Mouse (Mus musculus): ENCODE measurements at regions not wholly inside any gene's neighbourhood (a gene's known extent, or its start where the extent isn't known, plus 50 kb on each side); places are given as distances from the start of the nearest gene placed in this dataset.

GRCm38 (mm10) chr8:76038526-76038925 lies 590.0 kb downstream of the Iqcm start:
- DNase-seq, result peak; percentile 19

DNA sequence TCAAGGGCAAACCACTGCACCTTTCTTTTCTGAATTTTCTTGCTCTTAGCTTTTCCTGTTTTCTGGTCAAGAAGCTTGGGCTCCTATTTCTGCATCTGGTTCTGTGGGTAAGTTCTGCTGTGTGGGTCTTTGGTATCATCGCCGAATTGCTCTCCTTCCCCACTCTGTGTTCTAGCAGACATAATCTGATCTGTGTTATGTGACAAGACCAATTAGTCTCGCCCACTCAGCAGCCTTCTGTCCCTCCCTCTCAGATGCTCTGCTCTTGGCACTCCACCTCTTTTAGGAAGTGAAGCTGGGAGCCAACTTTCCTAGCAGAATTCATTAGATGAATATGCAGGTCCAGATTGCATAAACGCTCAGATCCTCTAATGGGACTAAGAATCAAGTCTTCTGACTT lies 603.5 kb downstream of the Iqcm start:
- no peak for DNase-seq

- DNase-seq, result peak; percentile 5
Observed at GRCm38 (mm10) chr8:76067721-76068120, 619.2 kb downstream of the Iqcm start.

- DNase-seq, result no peak
Observed at GRCm38 (mm10) chr8:76072671-76073351, 624.3 kb downstream of the Iqcm start.

DNA sequence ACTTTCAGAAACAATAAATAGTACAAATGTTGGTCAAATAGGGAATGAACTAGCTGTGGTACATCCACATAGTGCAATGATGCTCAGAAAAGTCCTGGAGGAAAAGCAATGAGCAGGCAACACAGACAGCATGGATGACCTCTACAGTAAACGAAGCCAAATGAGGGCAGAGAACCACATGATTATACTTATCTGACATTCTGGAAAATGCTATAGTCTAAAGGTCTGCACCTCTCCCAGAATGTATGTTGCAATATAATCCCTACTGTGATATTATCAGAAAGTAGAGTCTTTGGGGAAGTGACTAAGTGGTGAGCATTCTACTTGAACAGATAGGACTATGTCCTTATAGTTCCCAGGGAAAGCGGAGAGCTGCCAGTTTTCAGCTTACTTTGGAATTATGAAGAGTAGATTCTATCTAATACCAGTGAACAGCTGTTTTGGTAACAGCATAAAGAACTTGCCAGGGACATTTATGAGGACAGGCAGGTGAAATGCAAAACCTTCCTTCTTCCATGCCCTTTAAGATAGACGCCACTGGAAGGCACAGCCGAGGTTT lies 672.2 kb downstream of the Iqcm start:
- no peak for DNase-seq

GRCm38 (mm10) chr8:76127486-76127885 lies 679.0 kb downstream of the Iqcm start:
- peak; percentile 61 for DNase-seq

GRCm38 (mm10) chr8:76137219-76137618 lies 688.7 kb downstream of the Iqcm start:
- DNase-seq, result no peak

DNA sequence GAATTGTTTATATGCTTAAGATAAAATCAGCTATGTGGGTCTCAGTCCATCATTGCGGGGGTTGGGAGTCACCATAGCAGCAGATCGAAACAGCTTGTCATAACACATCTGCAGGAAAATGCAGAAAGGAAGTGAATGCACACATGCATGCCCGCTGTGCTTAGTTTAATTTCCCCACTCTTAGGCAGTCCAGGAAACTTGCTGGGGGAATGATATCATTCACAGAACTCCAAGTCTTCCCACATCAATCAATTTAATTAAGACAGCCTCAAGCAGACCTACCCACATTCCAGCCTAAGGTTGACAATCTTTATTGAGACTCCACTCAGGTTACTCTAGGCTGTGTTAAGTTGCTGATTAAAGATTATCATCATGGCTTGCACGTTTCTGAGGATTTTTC lies 700.2 kb downstream of the Iqcm start:
- DNase-seq, result no peak

- no peak for DNase-seq
Observed at GRCm38 (mm10) chr8:76182520-76182919, 716.7 kb upstream of the Nr3c2 start.

GRCm38 (mm10) chr8:76183836-76184235 lies 715.4 kb upstream of the Nr3c2 start:
- DNase-seq, result no peak

DNA sequence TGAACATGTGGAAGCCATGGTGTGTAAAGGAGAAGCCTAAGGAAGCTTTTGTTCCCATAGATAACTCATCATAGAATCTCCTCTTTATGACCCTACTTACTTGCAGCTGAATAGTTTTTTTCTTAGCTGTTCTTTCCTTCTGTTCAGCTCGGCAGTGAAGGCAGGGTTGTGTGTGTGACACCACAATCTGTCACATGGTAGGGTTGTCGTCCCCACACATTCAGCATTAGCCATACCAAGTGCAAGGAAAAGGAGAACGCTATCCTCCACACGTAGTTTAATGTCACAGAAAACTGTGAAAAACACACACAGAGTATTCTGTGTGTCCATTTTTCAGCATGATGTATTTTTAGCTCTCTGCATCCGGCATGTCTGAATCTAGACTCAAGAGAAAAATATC lies 711.9 kb upstream of the Nr3c2 start:
- no peak for DNase-seq

DNA sequence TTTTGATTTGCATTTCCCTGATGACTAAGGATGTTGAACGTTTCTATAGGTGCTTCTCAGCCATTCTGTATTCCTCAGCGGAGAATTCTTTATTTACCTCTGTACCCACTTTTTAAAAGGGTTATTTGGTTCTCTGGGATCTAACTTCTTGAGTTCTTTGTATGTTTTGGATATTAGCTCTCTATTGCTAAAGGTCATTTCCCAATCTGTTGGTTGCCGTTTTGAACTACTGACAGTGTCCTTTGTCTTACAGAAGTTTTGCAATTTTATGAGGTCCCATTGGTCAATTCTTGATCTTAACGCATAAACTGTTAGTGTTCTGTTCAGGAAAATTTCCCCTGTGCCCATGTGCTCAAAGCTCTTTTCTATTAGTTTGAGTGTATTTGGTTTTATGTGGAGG lies 687.4 kb upstream of the Nr3c2 start:
- DNase-seq, result no peak

GRCm38 (mm10) chr8:76217819-76218580 lies 681.2 kb upstream of the Nr3c2 start:
- no peak for DNase-seq

DNA sequence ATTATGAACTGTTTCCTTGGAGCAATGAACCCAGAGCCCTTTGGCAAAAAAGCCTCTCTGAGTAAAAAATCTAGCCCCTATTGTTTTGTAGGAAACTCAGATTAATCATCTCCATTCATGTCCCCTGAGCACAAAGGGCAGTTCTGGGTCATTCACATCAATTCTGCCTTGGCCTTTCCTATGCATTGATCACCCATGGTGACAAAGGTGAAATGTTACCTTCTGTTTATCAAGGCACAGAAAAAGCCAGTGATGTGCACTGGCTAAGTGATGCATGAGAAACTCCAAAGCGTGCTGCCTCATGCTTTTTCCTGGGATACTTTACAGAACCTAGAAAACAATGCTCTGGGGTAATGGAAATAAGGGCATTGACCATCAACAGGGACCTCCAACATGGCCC lies 668.4 kb upstream of the Nr3c2 start:
- no peak for DNase-seq

DNA sequence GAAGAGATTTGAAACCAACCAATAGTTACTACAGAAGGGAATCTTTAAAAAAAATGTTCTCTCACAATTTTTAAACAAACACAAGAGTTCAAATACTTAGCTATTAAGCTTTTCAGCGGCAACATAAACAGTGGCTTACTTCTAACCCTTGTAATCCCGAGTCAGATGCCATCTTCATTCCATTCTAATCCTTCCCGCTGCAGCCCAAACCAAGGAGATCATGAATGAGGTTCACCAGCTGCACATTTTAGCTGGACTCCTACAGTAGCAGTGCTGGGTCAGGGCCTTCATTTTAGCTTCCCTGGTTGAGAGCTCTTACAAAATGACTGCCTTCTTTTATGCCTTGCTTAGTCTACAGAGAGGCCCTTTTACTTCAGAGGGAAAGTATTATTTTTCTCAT lies 650.0 kb upstream of the Nr3c2 start:
- no peak for DNase-seq

- no peak for DNase-seq
Observed at GRCm38 (mm10) chr8:76252161-76253010, 646.9 kb upstream of the Nr3c2 start.

All from gastrocnemius, postnatal 10 days (tissue).